Mouse (Mus musculus): Measurements from ENCODE around the gene Izumo1r.

The Izumo1r gene

GRCm38 (mm10) chr9:14903581-14904378, at the start of gene Izumo1r:
TSS of gene Izumo1r (minus strand) at chr9:14903949.
- DNase-seq (ENCODE audit: low spot score in 2 of 2): no peak

- no peak for DNase-seq (ENCODE audit: low spot score in 2 of 2)
Measured at GRCm38 (mm10) chr9:14951072-14951471, 47.3 kb upstream of the Izumo1r start.

- no peak for DNase-seq (ENCODE audit: low spot score in 2 of 2)
Measured at GRCm38 (mm10) chr9:14948843-14949242, 45.1 kb upstream of the Izumo1r start.

GRCm38 (mm10) chr9:14946677-14947076, 42.9 kb upstream of the Izumo1r start:
- DNase-seq (ENCODE audit: low spot score in 2 of 2): no peak

- DNase-seq (ENCODE audit: low spot score in 2 of 2): no peak
Measured at GRCm38 (mm10) chr9:14945919-14946318, 42.2 kb upstream of the Izumo1r start.

GRCm38 (mm10) chr9:14942143-14942720, 38.5 kb upstream of the Izumo1r start:
- DNase-seq (ENCODE audit: low spot score in 2 of 2): no peak

- no peak for DNase-seq (ENCODE audit: low spot score in 2 of 2)
Measured at GRCm38 (mm10) chr9:14939610-14940009, 35.9 kb upstream of the Izumo1r start.

GRCm38 (mm10) chr9:14937308-14937707, 33.6 kb upstream of the Izumo1r start:
- DNase-seq (ENCODE audit: low spot score in 2 of 2): no peak

GRCm38 (mm10) chr9:14934851-14935250, 31.1 kb upstream of the Izumo1r start:
- DNase-seq (ENCODE audit: low spot score in 2 of 2): no peak

- no peak for DNase-seq (ENCODE audit: low spot score in 2 of 2)
Measured at GRCm38 (mm10) chr9:14931943-14932342, 28.2 kb upstream of the Izumo1r start.

- no peak for DNase-seq (ENCODE audit: low spot score in 2 of 2)
Measured at GRCm38 (mm10) chr9:14931211-14931610, 27.5 kb upstream of the Izumo1r start.

GRCm38 (mm10) chr9:14926593-14926992, 22.8 kb upstream of the Izumo1r start:
- no peak for DNase-seq (ENCODE audit: low spot score in 2 of 2)

GRCm38 (mm10) chr9:14923625-14924024, 19.9 kb upstream of the Izumo1r start:
- DNase-seq (ENCODE audit: low spot score in 2 of 2): no peak

GRCm38 (mm10) chr9:14921971-14922560, 18.3 kb upstream of the Izumo1r start:
- DNase-seq (ENCODE audit: low spot score in 2 of 2): no peak

GRCm38 (mm10) chr9:14921254-14921653, 17.5 kb upstream of the Izumo1r start:
- DNase-seq (ENCODE audit: low spot score in 2 of 2): no peak

- DNase-seq (ENCODE audit: low spot score in 2 of 2): no peak
Measured at GRCm38 (mm10) chr9:14920608-14921007, 16.9 kb upstream of the Izumo1r start.

- DNase-seq (ENCODE audit: low spot score in 2 of 2): no peak
Measured at GRCm38 (mm10) chr9:14918825-14919668, 15.3 kb upstream of the Izumo1r start.

GRCm38 (mm10) chr9:14917661-14918060, 13.9 kb upstream of the Izumo1r start:
- DNase-seq (ENCODE audit: low spot score in 2 of 2): no peak

GRCm38 (mm10) chr9:14912037-14912436, 8.3 kb upstream of the Izumo1r start:
- DNase-seq (ENCODE audit: low spot score in 2 of 2): no peak

GRCm38 (mm10) chr9:14909981-14910380, 6.2 kb upstream of the Izumo1r start:
- no peak for DNase-seq (ENCODE audit: low spot score in 2 of 2)

GRCm38 (mm10) chr9:14907816-14908415, 4.2 kb upstream of the Izumo1r start:
- DNase-seq (ENCODE audit: low spot score in 2 of 2): peak; percentile 41 to 59

GRCm38 (mm10) chr9:14905956-14906355, 2.2 kb upstream of the Izumo1r start:
- no peak for DNase-seq (ENCODE audit: low spot score in 2 of 2)
